Mouse (Mus musculus): ENCODE results near the gene Tert.

Gene Tert

GRCm38 (mm10) chr13:73679311-73679710 is 52.6 kb downstream of the Tert start:
- DNase-seq = no peak

GRCm38 (mm10) chr13:73680394-73680793 is 53.7 kb downstream of the Tert start:
- DNase-seq = no peak

DNA sequence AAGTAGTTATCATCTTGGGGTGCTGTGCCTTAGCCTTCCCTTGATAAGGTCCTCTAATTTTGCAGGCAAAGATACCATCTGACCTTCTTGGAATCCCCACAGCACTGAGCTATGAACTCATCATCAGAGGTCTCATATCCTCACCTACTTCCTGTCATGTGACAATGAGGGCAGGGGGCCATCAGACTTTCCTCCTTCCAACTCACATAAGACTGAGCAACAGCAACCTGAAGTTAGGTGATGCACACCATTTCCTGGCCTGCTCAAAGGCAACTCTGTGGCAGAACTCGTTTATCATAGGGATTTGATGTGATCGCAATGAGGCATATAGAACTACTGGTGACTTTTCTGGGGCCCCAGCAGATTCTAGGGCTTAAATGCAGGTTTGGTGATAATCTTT is 55.5 kb downstream of the Tert start:
- no peak for DNase-seq

GRCm38 (mm10) chr13:73683682-73684081 is 57.0 kb downstream of the Tert start:
- DNase-seq = no peak

DNA sequence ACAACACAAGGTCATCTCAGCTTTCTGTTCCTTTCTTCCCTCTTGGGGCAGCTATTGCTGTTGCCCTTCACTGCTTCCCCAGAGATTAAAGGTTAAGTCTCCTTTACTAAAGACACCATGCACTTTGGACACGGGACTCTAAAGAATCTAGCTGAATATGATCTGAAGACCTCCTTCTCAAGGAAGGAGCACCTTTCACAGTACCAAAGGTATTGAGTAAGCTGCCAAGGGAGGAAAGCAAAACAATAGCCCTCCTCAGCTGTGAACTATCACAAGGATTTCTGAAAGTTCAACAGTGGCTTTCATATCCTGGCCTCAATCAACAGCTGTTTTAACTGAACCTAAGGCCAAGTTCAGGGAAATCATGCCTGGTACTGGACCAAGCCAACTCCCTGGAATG is 57.7 kb downstream of the Tert start:
- no peak for DNase-seq

DNA sequence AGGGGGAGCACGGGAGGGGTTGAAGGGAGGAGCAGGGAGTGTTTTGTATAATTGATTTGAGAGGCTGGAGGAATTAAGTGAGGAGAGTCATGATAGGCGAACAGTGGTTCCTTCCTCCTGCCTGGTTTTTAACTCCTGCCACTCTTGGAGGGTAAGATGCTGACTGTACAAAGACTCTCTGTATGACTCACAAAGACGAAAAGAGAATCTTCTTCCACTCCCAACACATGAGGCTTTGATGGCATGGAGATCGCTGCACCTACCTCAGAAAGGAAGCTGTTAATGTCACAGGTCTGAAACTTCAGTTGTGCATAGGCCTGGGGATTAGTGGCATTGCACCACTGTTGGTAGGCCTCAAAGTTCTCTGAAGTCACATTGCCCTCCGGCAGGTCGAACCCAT is 58.8 kb downstream of the Tert start:
- DNase-seq = no peak

GRCm38 (mm10) chr13:73687601-73688000 is 60.9 kb downstream of the Tert start:
- DNase-seq = no peak

- no peak for DNase-seq
These were observed 62.2 kb downstream of the Tert start for GRCm38 (mm10) chr13:73688934-73689333.

GRCm38 (mm10) chr13:73692249-73692868 is 65.6 kb downstream of the Tert start:
- DNase-seq = peak; percentile 20

- no peak for DNase-seq
These were observed 66.6 kb downstream of the Tert start for GRCm38 (mm10) chr13:73693333-73693732.

DNA sequence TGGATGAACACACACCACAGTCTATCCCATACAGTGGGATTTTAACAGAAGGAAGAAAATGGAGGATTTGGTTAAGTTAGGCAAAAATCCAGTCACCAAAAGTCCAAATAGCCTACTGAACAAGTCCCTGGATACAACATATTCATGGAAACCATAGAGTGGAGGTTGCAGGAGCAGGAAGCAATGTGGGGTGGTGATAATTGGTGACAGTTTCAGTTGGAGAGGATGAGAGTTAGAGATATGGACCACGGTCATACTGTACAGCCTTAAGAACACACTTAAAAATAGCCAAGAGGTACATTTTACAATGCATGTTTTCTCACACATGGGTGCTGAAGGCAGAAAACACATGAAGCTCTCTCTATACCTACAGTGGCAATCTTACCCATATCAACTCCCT is 68.3 kb downstream of the Tert start:
- DNase-seq = no peak

GRCm38 (mm10) chr13:73696529-73696928 is 69.8 kb downstream of the Tert start:
- DNase-seq = no peak

All from cerebellum, adult 9-11 months (tissue).